Mouse (Mus musculus) forebrain, embryonic 10.5 days (tissue): ENCODE results near the gene Ecpas. TPM values are rescaled to one million over a fixed set of nuclear protein-coding genes. Genes with fewer than 3 reads are reported as not detected.
A peak's percentile ranks its signal among the peaks of the same experiment; 100 is the strongest.

ENCODE experiments used
- DNase-seq: peaks from one replicate; pipeline ENCODE4 v3.0.0-alpha.2; 2017; ENCODE audit warnings: low spot score; ENCODE audit errors: extremely low spot score
- H3K27ac ChIP-seq: fragments of 300-500 bp; sonication (generic); 2 replicates; pipeline ENCODE4 v1.5.1; 2016; ENCODE audit warnings: mild to moderate bottlenecking
- H3K27me3 ChIP-seq: fragments of 300-500 bp; sonication (generic); 2 replicates; pipeline ENCODE4 v1.6.1; 2016; ENCODE audit warnings: mild to moderate bottlenecking; ENCODE audit not compliant: poor library complexity, severe bottlenecking
- H3K36me3 ChIP-seq: fragments of 300-500 bp; sonication (generic); replicated peaks from 2 replicates; pipeline ENCODE4 v1.6.1; 2016; ENCODE audit warnings: mild to moderate bottlenecking, moderate library complexity
- H3K4me1 ChIP-seq: fragments of 300-500 bp; sonication (generic); 2 replicates; pipeline ENCODE4 v1.6.1; 2016
- H3K4me3 ChIP-seq: fragments of 300-500 bp; sonication (generic); 2 replicates; pipeline ENCODE4 v1.5.1; 2016; ENCODE audit warnings: mild to moderate bottlenecking, moderate library complexity
- H3K9me3 ChIP-seq: fragments of 300-500 bp; sonication (generic); 2 replicates; pipeline ENCODE4 v1.6.1; 2016; ENCODE audit warnings: mild to moderate bottlenecking, moderate library complexity
- WGBS: fragments of 180-500 bp; shearing (Covaris S2); methylation state at CpG from one replicate; pipeline ENCODE4 v1.1.7; 2016; 5-methylcytosine and 5-hydroxymethylcytosine counted together
- polyA plus RNA-seq: library from polyadenylated mRNA; unstranded; fragments of >200 nt; fragmentation: Nextera tagmentation; extraction: Ambion mirVana; gene quantifications from 2 replicates; pipeline ENCODE4 v1.2.1, GENCODE M21; 2016

Ecpas gene
- polyA plus RNA-seq, 1 experiment from 2014 or later: 33.9 TPM

DNA sequence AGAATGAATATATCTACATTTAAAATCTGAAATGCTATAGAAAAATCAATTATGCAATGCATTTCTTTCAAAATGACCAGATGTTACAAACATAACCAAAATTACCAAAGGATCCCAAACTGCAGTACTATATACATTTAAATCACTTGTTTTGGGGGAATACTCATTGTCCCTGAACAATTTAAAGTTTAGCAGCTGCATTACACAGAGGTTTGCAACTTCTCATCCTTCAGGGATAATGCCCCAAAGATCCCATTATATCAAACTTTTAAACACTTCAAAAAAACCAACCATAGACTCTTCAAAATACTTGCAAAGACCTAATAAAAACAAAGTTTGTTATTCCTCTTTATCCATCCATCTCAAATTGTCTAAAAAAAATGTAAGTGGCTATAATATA lies 124.9 kb downstream of the Ecpas start, which contains the start of gene Olfr267:
Gene Olfr267, minus strand, starts transcription at position 101 of the 400 bp plus-strand sequence.
- no peaks in the 10 kb centered on the region for H3K4me1 ChIP-seq
- no peak for DNase-seq
- H3K36me3 ChIP-seq: peaks cover 3% of the 10 kb centered on the region; the same call in 1 of the 2 replicates
- no peak within 1 kb of the TSS for H3K4me3 ChIP-seq
- H3K27me3 ChIP-seq: no peaks in the 10 kb centered on the region
- H3K9me3 ChIP-seq: no peaks in the 10 kb centered on the region
- H3K27ac ChIP-seq: no peak within 1 kb of the TSS

DNA sequence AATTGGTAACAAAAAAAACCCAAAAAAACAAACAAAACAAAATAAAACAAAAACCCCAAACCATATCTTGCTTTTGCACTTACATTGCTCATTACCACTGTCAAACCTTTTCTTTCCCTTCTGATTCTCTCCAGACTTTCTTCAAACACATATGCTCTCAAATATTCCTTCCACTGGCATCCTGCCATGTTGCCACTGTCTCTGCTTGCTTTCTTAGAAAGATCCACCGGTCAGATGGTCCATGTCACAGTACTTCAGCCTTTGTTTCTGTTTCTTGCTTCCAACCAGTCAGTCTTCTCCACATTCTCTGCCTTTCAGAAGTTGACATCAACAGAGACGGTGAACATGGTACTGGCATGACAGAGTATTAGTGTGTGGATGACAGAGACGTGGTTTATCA lies 125.9 kb downstream of the Ecpas start:
- Histone ChIP-seq H3K4me3 (no peak overlapping the region), H3K9me3 (no peaks in the 10 kb centered on the region), H3K36me3 (no peaks in the 10 kb centered on the region), H3K27me3 (no peaks in the 10 kb centered on the region), H3K4me1 (no peaks in the 10 kb centered on the region), H3K27ac (no peak overlapping the region)
- WGBS: 89% methylated on average over 3 of the region's 3 CpGs
- no peak for DNase-seq

GRCm38 (mm10) chr4:58763417-58763816 lies 149.1 kb downstream of the Ecpas start:
- H3K27me3 ChIP-seq: no peaks in the 10 kb centered on the region
- no peak overlapping the region for H3K27ac ChIP-seq
- DNase-seq: no peak
- H3K4me3 ChIP-seq: no peak overlapping the region
- 86% methylated on average over 3 of the region's 3 CpGs for WGBS
- H3K9me3 ChIP-seq: no peaks in the 10 kb centered on the region
- H3K4me1 ChIP-seq: no peaks in the 10 kb centered on the region
- no peaks in the 10 kb centered on the region for H3K36me3 ChIP-seq

- no peaks in the 10 kb centered on the region for H3K27me3 ChIP-seq
- WGBS: 57% methylated on average over 2 of the region's 2 CpGs
- no peak overlapping the region for H3K27ac ChIP-seq
- H3K36me3 ChIP-seq: no peaks in the 10 kb centered on the region
- peaks cover 9% of the 10 kb centered on the region for H3K4me1 ChIP-seq
- H3K4me3 ChIP-seq: no peak overlapping the region
- no peaks in the 10 kb centered on the region for H3K9me3 ChIP-seq
- DNase-seq: no peak
Observed at GRCm38 (mm10) chr4:58749510-58749909, 163.0 kb downstream of the Ecpas start.

DNA sequence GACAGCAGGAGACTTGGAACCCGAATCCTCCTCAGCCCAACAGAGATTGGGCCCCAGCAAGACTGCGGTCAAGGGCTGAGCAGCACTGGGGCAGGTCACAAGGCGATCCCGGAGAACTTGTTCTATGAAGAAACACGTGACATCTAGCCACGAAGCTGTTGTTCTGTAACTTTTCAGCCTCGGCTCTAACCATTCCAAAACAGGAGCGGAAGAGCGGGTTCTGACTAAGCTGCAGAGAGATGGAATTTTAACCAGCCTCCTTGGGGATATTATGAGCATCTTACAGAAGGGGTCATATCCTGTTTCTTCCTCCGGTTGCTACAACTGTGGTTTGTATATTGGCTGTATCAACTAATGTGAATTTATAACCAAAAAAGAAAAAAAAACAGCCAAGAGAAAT lies 163.4 kb downstream of the Ecpas start:
- Histone ChIP-seq H3K27me3 (no peaks in the 10 kb centered on the region), H3K27ac (0 out of 2 replicates have a peak overlapping the region, but pooled peaks have one; percentile 53)

More for the DNA sequence above, 163.4 kb downstream of the Ecpas start:
- Histone ChIP-seq H3K4me3 (no peak overlapping the region), H3K4me1 (peaks cover 9% of the 10 kb centered on the region), H3K36me3 (no peaks in the 10 kb centered on the region), H3K9me3 (no peaks in the 10 kb centered on the region)
- peak; percentile 30 for DNase-seq
- 51% methylated on average over 10 of the region's 10 CpGs for WGBS

Other genes with a start within 250 kb of the Ecpas start
- gene Olfr267, start 125.0 kb downstream of the Ecpas start, polyA plus RNA-seq: not detected in 2 replicates
- gene Zkscan16, start 30.9 kb upstream of the Ecpas start, polyA plus RNA-seq: 1.2 and 1.5 TPM in 2 replicates
- 12.0 and 12.8 TPM in 2 replicates for gene Ptgr1, start 74.4 kb upstream of the Ecpas start, polyA plus RNA-seq
- 5.4 and 5.9 TPM in 2 replicates for gene Dnajc25, start 82.3 kb upstream of the Ecpas start, polyA plus RNA-seq
- gene Gm20503, start 90.5 kb upstream of the Ecpas start, polyA plus RNA-seq: 6.7 and 7.8 TPM in 2 replicates
- gene Gng10, start 122.3 kb upstream of the Ecpas start, polyA plus RNA-seq: 70.4 and 70.8 TPM in 2 replicates
- gene AI481877, start 226.2 kb upstream of the Ecpas start, polyA plus RNA-seq: not detected in 2 replicates